Mouse (Mus musculus): ENCODE data around the gene Cerkl. TPM values are rescaled to one million over a fixed set of nuclear protein-coding genes. Genes with fewer than 3 reads are reported as not detected.

Cerkl gene
- polyA plus RNA-seq, 1 experiment, result 2.6 TPM

- DNase-seq (ENCODE audit: extremely low spot score in 1 of 2, low spot score in 1 of 2), result no peak
Observed at GRCm38 (mm10) chr2:79334661-79335060, 121.9 kb downstream of the Cerkl start.

- no peak for DNase-seq (ENCODE audit: extremely low spot score in 1 of 2, low spot score in 1 of 2)
Observed at GRCm38 (mm10) chr2:79328079-79328478, 128.5 kb downstream of the Cerkl start.

GRCm38 (mm10) chr2:79316182-79316880, 140.3 kb downstream of the Cerkl start:
- no peak for DNase-seq (ENCODE audit: extremely low spot score in 1 of 2, low spot score in 1 of 2)

- no peak for DNase-seq (ENCODE audit: extremely low spot score in 1 of 2, low spot score in 1 of 2)
Observed at GRCm38 (mm10) chr2:79315108-79315507, 141.5 kb downstream of the Cerkl start.

GRCm38 (mm10) chr2:79312499-79312898, 144.1 kb downstream of the Cerkl start:
- DNase-seq (ENCODE audit: extremely low spot score in 1 of 2, low spot score in 1 of 2), result no peak

GRCm38 (mm10) chr2:79309454-79310118, 147.0 kb downstream of the Cerkl start:
- peak; percentile 13 to 70 for DNase-seq (ENCODE audit: extremely low spot score in 1 of 2, low spot score in 1 of 2)

GRCm38 (mm10) chr2:79307549-79307948, 149.0 kb downstream of the Cerkl start:
- DNase-seq (ENCODE audit: extremely low spot score in 1 of 2, low spot score in 1 of 2), result peak; percentile 40 to 60

GRCm38 (mm10) chr2:79302398-79302797, 154.2 kb downstream of the Cerkl start:
- no peak for DNase-seq (ENCODE audit: extremely low spot score in 1 of 2, low spot score in 1 of 2)

- DNase-seq (ENCODE audit: extremely low spot score in 1 of 2, low spot score in 1 of 2), result peak in 1 of 2 experiments; percentile 27
Observed at GRCm38 (mm10) chr2:79292431-79292830, 164.2 kb downstream of the Cerkl start.

GRCm38 (mm10) chr2:79291922-79292321, 164.7 kb downstream of the Cerkl start:
- no peak for DNase-seq (ENCODE audit: extremely low spot score in 1 of 2, low spot score in 1 of 2)

- DNase-seq (ENCODE audit: extremely low spot score in 1 of 2, low spot score in 1 of 2), result no peak
Observed at GRCm38 (mm10) chr2:79290149-79290548, 166.4 kb downstream of the Cerkl start.

GRCm38 (mm10) chr2:79284206-79284605, 172.4 kb downstream of the Cerkl start:
- DNase-seq (ENCODE audit: extremely low spot score in 1 of 2, low spot score in 1 of 2), result no peak

Other genes starting within 250 kb of the Cerkl start
- gene Itga4, start 201.4 kb downstream of the Cerkl start, polyA plus RNA-seq (2012; rRNA removed), result 3.0 and 4.5 TPM in 2 replicates
- gene Neurod1, start within 50 bp of the Cerkl start, polyA plus RNA-seq (2012; rRNA removed), result 10.1 and 11.0 TPM in 2 replicates
- 18.7 and 19.0 TPM in 2 replicates for gene Itprid2, start 178.6 kb upstream of the Cerkl start, polyA plus RNA-seq (2012; rRNA removed)